In genomic region chr17:71377901-71378300, GRCm38 (mm10) we compare ENCODE assay signal across 21 mouse cellular contexts.
"Had no signal": no experiment of that assay in that cellular context is flagged by ENCODE, and none has a peak within 500 bp of the region (broad histone marks: within the 10 kb centered on the region; RNA-seq: fewer than 3 reads in every experiment).

No protein-coding gene starts in this region.

- H3K4me3 ChIP-seq: intestine, embryonic 15.5 days; limb, embryonic 12.5 days; limb, embryonic 15.5 days; liver, embryonic 13.5 days; midbrain, embryonic 10.5 days; neural tube, embryonic 12.5 days; neural tube, embryonic 15.5 days had no signal

- H3K27ac ChIP-seq: intestine, embryonic 15.5 days; limb, embryonic 12.5 days; limb, embryonic 15.5 days; liver, embryonic 13.5 days; midbrain, embryonic 10.5 days; neural tube, embryonic 12.5 days; neural tube, embryonic 15.5 days; stomach, postnatal 0 days had no signal

- DNase-seq: kidney, adult 11 months; kidney, adult 9 months; left cerebral cortex, postnatal 4 days; liver, embryonic 13.5 days; lung, adult 2 months; lung, postnatal 14 days; lung, postnatal 4 days; midbrain, embryonic 14.5 days; right cerebral cortex, adult 18-20 months; right cerebral cortex, postnatal 14 days; right cerebral cortex, postnatal 4 days; thymus, adult 2 months; thymus, postnatal 14 days; thymus, postnatal 4 days had no signal

- H3K4me1 ChIP-seq: intestine, embryonic 15.5 days; limb, embryonic 12.5 days; limb, embryonic 15.5 days; liver, embryonic 13.5 days; midbrain, embryonic 10.5 days; neural tube, embryonic 12.5 days; neural tube, embryonic 15.5 days had no signal

- H3K27me3 ChIP-seq: intestine, embryonic 15.5 days; limb, embryonic 12.5 days; limb, embryonic 15.5 days; liver, embryonic 13.5 days; neural tube, embryonic 12.5 days; neural tube, embryonic 15.5 days had no signal
